29 mouse cellular contexts compared by ENCODE assay signal in the genomic region with DNA sequence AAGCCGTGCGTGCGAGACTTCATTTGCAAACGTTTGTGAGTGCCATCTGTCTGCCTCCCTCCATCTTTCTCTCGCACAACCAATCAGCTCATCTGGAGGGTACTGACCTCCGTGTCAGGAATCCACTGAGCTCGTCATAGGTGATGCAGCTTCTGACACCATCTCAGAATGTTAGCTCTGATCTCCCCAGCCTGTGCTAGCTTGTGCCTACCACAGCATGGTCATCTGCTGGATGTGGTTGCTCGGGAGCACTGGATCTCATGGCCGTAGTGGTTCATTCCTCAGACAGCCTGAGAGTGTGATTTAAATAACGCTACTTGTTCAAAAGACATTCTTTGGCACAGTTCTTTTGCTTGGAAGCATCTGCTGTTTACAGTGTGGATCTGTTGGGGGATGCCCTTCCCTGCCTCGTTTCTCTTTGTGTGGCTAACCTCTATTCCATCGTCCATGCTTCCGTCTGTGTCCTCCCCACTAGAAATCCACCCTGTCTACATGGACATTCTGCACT.
A peak's percentile ranks its signal among the peaks of the same experiment; 100 is the strongest.
DNase-seq lines count a peak whose midpoint lies in the region; ATAC-seq and TF ChIP-seq lines count a peak whose summit lies in the region.
"Had no signal": no experiment of that assay in that cellular context is flagged by ENCODE, and none has a peak within 500 bp of the region (broad histone marks: within the 10 kb centered on the region; RNA-seq: fewer than 3 reads in every experiment).

No protein-coding gene starts in this region.

- 67% methylated on average over 13 of the region's 13 CpGs for WGBS in embryonic facial prominence, embryonic 14.5 days
- WGBS in embryonic facial prominence, embryonic 10.5 days, result 75% methylated on average over 13 of the region's 13 CpGs
- WGBS in lung, embryonic 16.5 days, result 48% methylated on average over 13 of the region's 13 CpGs
- 44% methylated on average over 13 of the region's 13 CpGs for WGBS in lung, postnatal 0 days

- H3K9me3 ChIP-seq in embryonic facial prominence, embryonic 14.5 days (ENCODE audit: control insufficient read depth, low read length), result no peaks in the 10 kb centered on the region
- H3K9me3 ChIP-seq in embryonic facial prominence, embryonic 10.5 days, result no peaks in the 10 kb centered on the region
- no peaks in the 10 kb centered on the region for H3K9me3 ChIP-seq in lung, embryonic 16.5 days (ENCODE audit: control insufficient read depth, low read length)
- H3K9me3 ChIP-seq in lung, postnatal 0 days (ENCODE audit: low read length), result no peaks in the 10 kb centered on the region
- H3K9me3 ChIP-seq: embryonic facial prominence, embryonic 12.5 days; forebrain, embryonic 12.5 days; heart, embryonic 13.5 days; liver, embryonic 15.5 days; midbrain, embryonic 13.5 days; neural tube, embryonic 13.5 days had no signal

- no peak overlapping the region for H3K4me3 ChIP-seq in embryonic facial prominence, embryonic 14.5 days (ENCODE audit: low read depth, low read length)
- H3K4me3 ChIP-seq in embryonic facial prominence, embryonic 10.5 days, result no peak overlapping the region
- H3K4me3 ChIP-seq in left cerebral cortex, adult 2 months, result peak overlapping the region; percentile 6; the same call in 1 of the 2 replicates
- H3K4me3 ChIP-seq in lung, embryonic 16.5 days (ENCODE audit: low read length), result no peak overlapping the region
- no peak overlapping the region for H3K4me3 ChIP-seq in lung, postnatal 0 days (ENCODE audit: low read depth, low read length)
- 0 out of 2 replicates have a peak overlapping the region, but pooled peaks have one; percentile 5 for H3K4me3 ChIP-seq in cortical plate, adult 2 months (ENCODE audit: insufficient read depth, low read length)
- H3K4me3 ChIP-seq: embryonic facial prominence, embryonic 12.5 days; forebrain, embryonic 12.5 days; heart, embryonic 13.5 days; liver, embryonic 15.5 days; midbrain, embryonic 13.5 days; neural tube, embryonic 13.5 days had no signal

- no peaks in the 10 kb centered on the region for H3K27me3 ChIP-seq in embryonic facial prominence, embryonic 14.5 days (replicated peaks; ENCODE audit: control insufficient read depth, insufficient read depth, low read length)
- no peaks in the 10 kb centered on the region for H3K27me3 ChIP-seq in embryonic facial prominence, embryonic 10.5 days (replicated peaks; ENCODE audit: low read depth, poor library complexity, severe bottlenecking)
- no peaks in the 10 kb centered on the region for H3K27me3 ChIP-seq in lung, embryonic 16.5 days (ENCODE audit: control insufficient read depth, insufficient read depth, low read depth, low read length)
- H3K27me3 ChIP-seq in lung, postnatal 0 days (replicated peaks; ENCODE audit: insufficient read depth, low read length), result no peaks in the 10 kb centered on the region
- H3K27me3 ChIP-seq: CH12.LX; embryonic facial prominence, embryonic 12.5 days; heart, embryonic 13.5 days; liver, embryonic 15.5 days; midbrain, embryonic 13.5 days; neural tube, embryonic 13.5 days had no signal

- H3K9ac ChIP-seq in embryonic facial prominence, embryonic 14.5 days (ENCODE audit: low read depth, low read length), result no peak overlapping the region
- H3K9ac ChIP-seq in lung, embryonic 16.5 days (ENCODE audit: low read length), result no peak overlapping the region
- H3K9ac ChIP-seq in lung, postnatal 0 days (replicated peaks; ENCODE audit: low read depth), result no peak overlapping the region
- H3K9ac ChIP-seq: embryonic facial prominence, embryonic 12.5 days; forebrain, embryonic 12.5 days; heart, embryonic 13.5 days; hindbrain, embryonic 14.5 days; liver, embryonic 15.5 days; midbrain, embryonic 13.5 days; neural tube, embryonic 13.5 days had no signal

- no peaks in the 10 kb centered on the region for H3K36me3 ChIP-seq in embryonic facial prominence, embryonic 14.5 days (ENCODE audit: control insufficient read depth, insufficient read depth, low read length)
- no peaks in the 10 kb centered on the region for H3K36me3 ChIP-seq in embryonic facial prominence, embryonic 10.5 days (replicated peaks)
- no peaks in the 10 kb centered on the region for H3K36me3 ChIP-seq in lung, embryonic 16.5 days (ENCODE audit: control insufficient read depth, insufficient read depth, low read length)
- H3K36me3 ChIP-seq in lung, postnatal 0 days (ENCODE audit: insufficient read depth, low read length), result no peaks in the 10 kb centered on the region
- H3K36me3 ChIP-seq: embryonic facial prominence, embryonic 12.5 days; forebrain, embryonic 12.5 days; heart, embryonic 13.5 days; liver, embryonic 15.5 days; midbrain, embryonic 13.5 days; neural tube, embryonic 13.5 days had no signal

- ATAC-seq in embryonic facial prominence, embryonic 14.5 days (ENCODE audit: low read depth), result 0 out of 2 replicates have a peak, but pooled peaks have one; percentile 30
- peak; percentile 36 for ATAC-seq in lung, embryonic 16.5 days (ENCODE audit: low read depth)
- no peak for ATAC-seq in lung, postnatal 0 days
- ATAC-seq: intestine, postnatal 0 days; midbrain, embryonic 13.5 days had no signal

- no peaks in the 10 kb centered on the region for H3K4me1 ChIP-seq in embryonic facial prominence, embryonic 14.5 days (ENCODE audit: control insufficient read depth, insufficient read depth, low read length)
- H3K4me1 ChIP-seq in embryonic facial prominence, embryonic 10.5 days, result 0 out of 2 replicates have a peak, but pooled peaks cover 3% of the 10 kb centered on the region
- H3K4me1 ChIP-seq in lung, embryonic 16.5 days (replicated peaks; ENCODE audit: control insufficient read depth, insufficient read depth, low read length), result 0 out of 2 replicates have a peak, but pooled peaks cover 2% of the 10 kb centered on the region
- no peaks in the 10 kb centered on the region for H3K4me1 ChIP-seq in lung, postnatal 0 days (ENCODE audit: insufficient read depth, low read depth, low read length)
- H3K4me1 ChIP-seq in cortical plate, adult 2 months (ENCODE audit: control insufficient read depth, insufficient read depth, low read length), result no peaks in the 10 kb centered on the region
- H3K4me1 ChIP-seq: embryonic facial prominence, embryonic 12.5 days; forebrain, embryonic 12.5 days; heart, embryonic 13.5 days; liver, embryonic 15.5 days; midbrain, embryonic 13.5 days had no signal

- DNase-seq in embryonic facial prominence, embryonic 14.5 days (ENCODE audit: low spot score), result no peak
- DNase-seq in embryonic facial prominence, embryonic 10.5 days (ENCODE audit: low spot score), result no peak
- DNase-seq in left cerebral cortex, adult 2 months (ENCODE audit: extremely low spot score in 1 of 2, low spot score in 2 of 2), result no peak
- no peak for DNase-seq in left cerebral cortex, postnatal 14 days (ENCODE audit: low spot score in 2 of 2)
- DNase-seq in lung, postnatal 0 days (ENCODE audit: low spot score), result no peak
- DNase-seq in ovary, postnatal 14 days (ENCODE audit: low spot score), result no peak
- DNase-seq: adrenal gland, adult 8-10 months; cerebellum, adult 8-10 months; cerebellum, postnatal 25 days; gastrocnemius, postnatal 10 days; heart, postnatal 10 days; kidney, adult 9 months; kidney, postnatal 10 days; left cerebral cortex, postnatal 4 days; liver; right cerebral cortex, postnatal 4 days; thymus, adult 2 months; thymus, postnatal 36 days had no signal

- TF ChIP-seq EP300 in lung, postnatal 0 days (IDR thresholded peaks at IDR 0.05), result no peak

- intact Hi-C loops in left cerebral cortex, adult 2 months (cut with DNase I), result no loop called here
- intact Hi-C loops in left cerebral cortex, postnatal 14 days (cut with DNase I), result no loop called here

- no peak overlapping the region for H3K27ac ChIP-seq in embryonic facial prominence, embryonic 14.5 days (replicated peaks; ENCODE audit: low read depth, low read length)
- no peak overlapping the region for H3K27ac ChIP-seq in embryonic facial prominence, embryonic 10.5 days (replicated peaks)
- no peak overlapping the region for H3K27ac ChIP-seq in left cerebral cortex, adult 2 months
- no peak overlapping the region for H3K27ac ChIP-seq in lung, embryonic 16.5 days (ENCODE audit: low read length)
- no peak overlapping the region for H3K27ac ChIP-seq in lung, postnatal 0 days (ENCODE audit: low read length)
- H3K27ac ChIP-seq in cortical plate, adult 2 months (ENCODE audit: insufficient read depth, low read length), result no peak overlapping the region
- H3K27ac ChIP-seq: embryonic facial prominence, embryonic 12.5 days; forebrain, embryonic 12.5 days; heart, embryonic 13.5 days; hindbrain, embryonic 14.5 days; liver, embryonic 15.5 days; midbrain, embryonic 13.5 days; neural tube, embryonic 13.5 days had no signal

- no peak for TF ChIP-seq CTCF in left cerebral cortex, adult 2 months (IDR thresholded peaks at IDR 0.05)
- TF ChIP-seq CTCF in lung, postnatal 0 days (IDR thresholded peaks at IDR 0.05), result no peak
- TF ChIP-seq CTCF in cortical plate, adult 2 months (IDR thresholded peaks at IDR 0.05; ENCODE audit: extremely low read depth, insufficient read depth, low read length), result no peak

- no peak overlapping the region for H3K4me2 ChIP-seq in embryonic facial prominence, embryonic 14.5 days (ENCODE audit: low read depth, low read length)
- H3K4me2 ChIP-seq in lung, embryonic 16.5 days (ENCODE audit: low read depth, low read length), result 0 out of 2 replicates have a peak overlapping the region, but pooled peaks have one; percentile 8
- no peak overlapping the region for H3K4me2 ChIP-seq in lung, postnatal 0 days (replicated peaks; ENCODE audit: low read depth, low read length)
- H3K4me2 ChIP-seq: embryonic facial prominence, embryonic 12.5 days; forebrain, embryonic 12.5 days; heart, embryonic 13.5 days; hindbrain, embryonic 14.5 days; liver, embryonic 15.5 days; midbrain, embryonic 13.5 days; neural tube, embryonic 13.5 days had no signal

- no peak for TF ChIP-seq POLR2A in cortical plate, adult 2 months (IDR thresholded peaks at IDR 0.05; ENCODE audit: extremely low read depth, insufficient read depth, low read length)

Comparison
In these comparisons a context has a peak if more than half of its experiments do, and no peak if none do; other contexts are left out.
1. H3K4me3 ChIP-seq: peak in left cerebral cortex, adult 2 months (single experiment) and cortical plate, adult 2 months (single experiment); none in embryonic facial prominence, embryonic 14.5 days (single experiment), embryonic facial prominence, embryonic 10.5 days (single experiment), lung, embryonic 16.5 days (single experiment) and lung, postnatal 0 days (single experiment).